Mouse (Mus musculus) heart, adult 2 months (tissue): ENCODE measurements at regions not wholly inside any gene's neighbourhood (a gene's known extent, or its start where the extent isn't known, plus 50 kb on each side); places are given as distances from the start of the nearest gene placed in this dataset.

ENCODE experiments used
- DNase-seq, 2 experiments: peaks; one replicate each; pipeline ENCODE4 v3.0.0; 2021
- H3K27ac ChIP-seq: fragments of 200-600 bp; 2 replicates; pipeline ENCODE4 v1.8.1; 2022
- H3K27me3 ChIP-seq: fragments of 200-500 bp; 2 replicates; pipeline ENCODE4 v1.6.1; 2012; ENCODE audit warnings: mild to moderate bottlenecking, low read length, inconsistent platforms, mixed read lengths; ENCODE audit not compliant: control insufficient read depth, insufficient read depth
- H3K36me3 ChIP-seq: fragments of 200-500 bp; 2 replicates; pipeline ENCODE4 v1.6.1; 2012; ENCODE audit warnings: low read length, inconsistent platforms; ENCODE audit not compliant: control insufficient read depth, insufficient read depth
- H3K4me1 ChIP-seq: fragments of 200-500 bp; 2 replicates; pipeline ENCODE4 v1.6.1; 2011; ENCODE audit warnings: low read length; ENCODE audit not compliant: control insufficient read depth, insufficient read depth
- H3K4me3 ChIP-seq: fragments of 200-600 bp; 2 replicates; pipeline ENCODE4 v1.8.1; 2022
- H3K79me2 ChIP-seq: fragments of 200-500 bp; replicated peaks from 2 replicates; pipeline ENCODE4 v1.6.1; 2012; ENCODE audit warnings: mild to moderate bottlenecking, inconsistent platforms, low read length, moderate library complexity, mixed read lengths; ENCODE audit not compliant: control insufficient read depth, insufficient read depth
- H3K9ac ChIP-seq: fragments of 200-500 bp; 2 replicates; pipeline ENCODE4 v1.6.1; 2012; ENCODE audit warnings: low read depth, mild to moderate bottlenecking, control low read depth, inconsistent platforms, low read length, mixed read lengths
- CTCF ChIP-seq: fragments of 200-600 bp; IDR thresholded peaks from 2 replicates; pipeline ENCODE4 v1.8.1; 2022; ENCODE audit warnings: antibody characterized with exemption, mild to moderate bottlenecking, moderate library complexity
- EP300 ChIP-seq: fragments of 200-500 bp; IDR thresholded peaks from 2 replicates; pipeline ENCODE4 v1.6.1; 2011; ENCODE audit warnings: low read depth, low read length, control low read depth; ENCODE audit not compliant: insufficient read depth
- POLR2A ChIP-seq: fragments of 200-500 bp; IDR thresholded peaks from 2 replicates; pipeline ENCODE4 v1.6.1; 2011; ENCODE audit warnings: mild to moderate bottlenecking, low read depth, low read length, control low read depth; ENCODE audit not compliant: insufficient read depth
- WGBS: fragments of 180-500 bp; shearing (Covaris S2); methylation state at CpG from one replicate; pipeline ENCODE4 v1.1.7; 2018; 5-methylcytosine and 5-hydroxymethylcytosine counted together
- intact Hi-C: fragments of 180-260 bp; cut with DNase I; formaldehyde crosslinking; loops from one replicate; pipeline ENCODE4 v1.15.1; 2025

GRCm38 (mm10) chr4:96895223-96895622 lies 110.2 kb upstream of the Gm12695 start:
- no peaks in the 10 kb centered on the region for H3K4me1 ChIP-seq
- TF ChIP-seq EP300: no peak
- TF ChIP-seq CTCF: no peak
- TF ChIP-seq POLR2A: no peak
- H3K27ac ChIP-seq: no peak overlapping the region
- H3K4me3 ChIP-seq: no peak overlapping the region
- intact Hi-C loops: no loop called here
- no peak for DNase-seq
- H3K36me3 ChIP-seq: no peaks in the 10 kb centered on the region
- WGBS: 50% methylated on average over 1 of the region's 1 CpGs
- H3K27me3 ChIP-seq: no peaks in the 10 kb centered on the region
- no peaks in the 10 kb centered on the region for H3K79me2 ChIP-seq
- H3K9ac ChIP-seq: no peak overlapping the region

DNA sequence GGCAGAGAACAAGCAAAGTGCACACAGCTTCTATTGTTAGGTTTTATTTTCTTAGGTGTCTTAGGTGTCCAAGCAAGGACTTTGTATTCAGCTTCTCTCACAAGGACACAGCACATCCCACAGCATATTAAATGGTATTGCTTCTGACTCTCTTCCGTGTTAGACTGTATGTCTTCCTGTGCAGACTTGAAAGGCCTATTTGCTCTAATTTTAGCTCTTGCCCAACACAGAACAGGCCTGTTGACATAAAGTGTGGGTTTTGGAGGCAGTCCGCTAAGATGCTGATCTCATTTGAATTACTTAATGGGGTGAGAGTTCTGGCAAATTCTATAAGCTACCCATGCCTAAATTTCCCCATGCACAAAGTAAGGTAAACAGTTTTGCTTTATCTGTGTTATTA lies 96.1 kb upstream of the Gm12695 start:
- 61% methylated on average over 2 of the region's 2 CpGs for WGBS
- Histone ChIP-seq H3K4me3 (no peak overlapping the region), H3K27me3 (no peaks in the 10 kb centered on the region), H3K36me3 (no peaks in the 10 kb centered on the region), H3K4me1 (no peaks in the 10 kb centered on the region), H3K27ac (no peak overlapping the region), H3K9ac (no peak overlapping the region), H3K79me2 (no peaks in the 10 kb centered on the region)
- TF ChIP-seq POLR2A (no peak), CTCF (no peak), EP300 (no peak)
- intact Hi-C loops: no loop called here
- DNase-seq: no peak

DNA sequence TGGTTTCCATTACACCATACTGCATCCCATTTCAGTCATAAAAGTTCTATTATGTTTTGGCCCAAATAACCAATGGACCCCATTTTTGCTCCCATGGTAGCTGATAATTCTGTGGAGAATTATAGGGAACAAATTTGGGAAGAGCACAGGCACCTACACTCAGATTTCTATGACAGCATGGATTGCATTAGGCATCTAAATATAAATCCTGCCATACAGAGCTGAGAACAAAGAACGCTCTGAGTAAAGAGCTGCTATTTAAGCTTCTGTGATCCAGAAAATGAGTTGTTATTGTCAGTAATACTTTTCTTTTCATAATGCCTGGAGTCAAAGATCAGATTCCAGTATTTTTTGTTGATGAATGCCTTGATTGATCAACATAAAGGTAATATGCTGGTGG lies 93.0 kb upstream of the Gm12695 start:
- H3K4me3 ChIP-seq: no peak overlapping the region
- no peaks in the 10 kb centered on the region for H3K79me2 ChIP-seq
- intact Hi-C loops: no loop called here
- no peaks in the 10 kb centered on the region for H3K36me3 ChIP-seq
- H3K4me1 ChIP-seq: no peaks in the 10 kb centered on the region
- no peaks in the 10 kb centered on the region for H3K27me3 ChIP-seq
- TF ChIP-seq CTCF: no peak
- TF ChIP-seq POLR2A: no peak
- TF ChIP-seq EP300: no peak
- no peak for DNase-seq
- H3K9ac ChIP-seq: no peak overlapping the region
- no peak overlapping the region for H3K27ac ChIP-seq
- 93% methylated on average over 1 of the region's 1 CpGs for WGBS

DNA sequence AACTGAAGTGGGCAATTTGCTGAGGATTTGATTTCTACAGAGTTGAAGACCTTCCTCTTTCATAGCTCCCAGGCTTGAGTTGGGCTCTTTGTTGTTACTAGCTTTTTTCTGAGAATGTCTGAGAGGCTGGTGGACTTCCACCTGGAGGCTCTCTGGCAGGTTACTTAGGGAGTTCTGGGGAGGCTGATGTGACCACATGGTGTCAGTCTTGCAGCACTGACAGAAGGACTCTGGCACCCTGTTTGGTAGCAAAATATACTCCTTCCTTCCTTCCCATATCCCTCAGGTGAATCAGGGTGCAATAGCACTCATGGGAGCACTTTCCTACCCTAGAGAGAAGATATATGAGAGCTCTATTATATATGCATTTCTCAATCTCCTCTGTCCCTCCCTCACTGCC lies 89.7 kb upstream of the Gm12695 start:
- no peaks in the 10 kb centered on the region for H3K27me3 ChIP-seq
- H3K4me3 ChIP-seq: no peak overlapping the region
- TF ChIP-seq CTCF: peak; percentile 24; the same call in 1 of the 2 replicates
- no peak for TF ChIP-seq EP300
- TF ChIP-seq POLR2A: no peak
- H3K79me2 ChIP-seq: no peaks in the 10 kb centered on the region
- DNase-seq: no peak
- H3K9ac ChIP-seq: no peak overlapping the region
- H3K36me3 ChIP-seq: no peaks in the 10 kb centered on the region
- intact Hi-C loops: no loop called here
- H3K27ac ChIP-seq: no peak overlapping the region
- no peaks in the 10 kb centered on the region for H3K4me1 ChIP-seq

DNA sequence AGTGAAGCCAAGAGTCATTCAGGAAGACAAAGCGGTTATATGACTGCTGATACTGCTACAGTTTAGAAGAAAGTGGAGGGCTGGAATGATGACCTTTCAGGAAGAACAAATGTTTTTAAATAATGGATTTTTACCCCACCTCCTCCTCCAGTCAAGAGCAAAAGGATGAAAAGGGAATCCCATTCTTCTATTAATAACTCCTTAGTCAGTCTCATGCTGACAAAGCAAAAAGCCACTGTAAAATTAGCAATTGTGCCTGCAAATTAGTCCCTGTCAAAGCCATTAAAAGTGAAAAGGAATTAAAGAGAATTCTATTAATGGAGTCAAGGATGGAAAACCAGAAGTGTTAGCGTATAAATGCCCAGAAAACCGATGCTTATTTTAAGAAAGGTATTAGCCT lies 60.2 kb upstream of the Gm12695 start:
- H3K27me3 ChIP-seq: no peaks in the 10 kb centered on the region
- H3K27ac ChIP-seq: no peak overlapping the region
- H3K4me3 ChIP-seq: no peak overlapping the region
- no peaks in the 10 kb centered on the region for H3K4me1 ChIP-seq
- no peaks in the 10 kb centered on the region for H3K36me3 ChIP-seq
- DNase-seq: no peak
- intact Hi-C loops: no loop called here
- WGBS: 53% methylated on average over 3 of the region's 3 CpGs
- no peak overlapping the region for H3K9ac ChIP-seq
- H3K79me2 ChIP-seq: no peaks in the 10 kb centered on the region
- TF ChIP-seq CTCF (no peak), EP300 (no peak), POLR2A (no peak)
